In the genomic region with DNA sequence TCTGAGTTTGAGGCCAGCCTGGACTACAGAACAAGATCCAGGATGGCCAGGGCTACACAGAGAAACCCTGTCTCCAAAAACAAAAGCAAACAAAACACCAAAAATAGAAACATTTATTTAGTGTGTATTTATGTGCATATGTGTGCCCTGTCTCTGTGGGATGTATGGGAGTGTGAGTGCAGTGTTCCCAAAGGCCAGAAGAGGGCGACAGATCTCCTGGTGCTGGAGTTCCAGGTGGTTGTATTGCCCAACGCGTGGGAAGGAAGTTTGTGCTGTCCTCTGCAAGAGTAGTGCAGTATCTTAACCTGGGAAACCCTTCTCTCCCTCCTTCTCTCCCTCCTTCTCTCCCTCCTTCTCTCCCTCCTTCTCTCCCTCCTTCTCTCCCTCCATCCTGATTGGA, we compare ENCODE assay signal across 11 mouse cellular contexts. TPM values are rescaled to one million over a fixed set of nuclear protein-coding genes. Genes with fewer than 3 reads are reported as not detected.
A peak's percentile ranks its signal among the peaks of the same experiment; 100 is the strongest.
DNase-seq lines count a peak whose midpoint lies in the region; ATAC-seq and TF ChIP-seq lines count a peak whose summit lies in the region.
"Had no signal": no experiment of that assay in that cellular context is flagged by ENCODE, and none has a peak within 500 bp of the region (broad histone marks: within the 10 kb centered on the region; RNA-seq: fewer than 3 reads in every experiment).

No protein-coding gene starts in this region.

- no peak for TF ChIP-seq POLR2A in brain, embryonic 14.5 days (IDR thresholded peaks at IDR 0.05; ENCODE audit: borderline replicate concordance, extremely low read depth, insufficient read depth, insufficient read length, poor library complexity, severe bottlenecking)

- H3K4me1 ChIP-seq in lung, embryonic 14.5 days (ENCODE audit: insufficient read depth) = no peaks in the 10 kb centered on the region
- H3K4me1 ChIP-seq in midbrain, embryonic 11.5 days (ENCODE audit: control insufficient read depth, insufficient read depth, low read length) = no peaks in the 10 kb centered on the region
- H3K4me1 ChIP-seq: embryonic facial prominence, embryonic 13.5 days; limb, embryonic 15.5 days had no signal

- no peaks in the 10 kb centered on the region for H3K27me3 ChIP-seq in lung, embryonic 14.5 days (ENCODE audit: insufficient read depth, low read length)
- H3K27me3 ChIP-seq in splenic B cell, adult 2 months (ENCODE audit: control insufficient read depth, insufficient read depth, low read length, poor library complexity, severe bottlenecking) = no peaks in the 10 kb centered on the region
- H3K27me3 ChIP-seq in midbrain, embryonic 11.5 days (ENCODE audit: control insufficient read depth, insufficient read depth, low read length) = no peaks in the 10 kb centered on the region
- H3K27me3 ChIP-seq: embryonic facial prominence, embryonic 13.5 days; limb, embryonic 15.5 days had no signal

- no peak for ATAC-seq in lung, embryonic 14.5 days (ENCODE audit: insufficient read depth)
- ATAC-seq in midbrain, embryonic 11.5 days (ENCODE audit: low FRiP score) = no peak

- peak; percentile 17 for DNase-seq in embryo, embryonic 10.5 days (ENCODE audit: low spot score)
- no peak for DNase-seq in embryo, embryonic 9.5 days (ENCODE audit: extremely low spot score)
- peak; percentile 37 for DNase-seq in lung, embryonic 14.5 days
- no peak for DNase-seq in lung, postnatal 25 days (ENCODE audit: low spot score)
- no peak for DNase-seq in brain, embryonic 14.5 days (ENCODE audit: low read depth)
- DNase-seq in splenic B cell, adult 2 months (ENCODE audit: low read depth, low spot score) = peak; percentile 46
- no peak for DNase-seq in adrenal gland, adult (ENCODE audit: inconsistent age in 2 of 2, low spot score in 1 of 2)
- no peak for DNase-seq in midbrain, embryonic 11.5 days (ENCODE audit: low spot score, missing footprints)
- DNase-seq: heart, postnatal 4 days had no signal

- no peak overlapping the region for H3K4me3 ChIP-seq in lung, embryonic 14.5 days (ENCODE audit: low read depth, low read length)
- no peak overlapping the region for H3K4me3 ChIP-seq in midbrain, embryonic 11.5 days (ENCODE audit: low read depth, low read length)
- H3K4me3 ChIP-seq: embryonic facial prominence, embryonic 13.5 days; limb, embryonic 15.5 days had no signal

- no peak overlapping the region for H3K4me2 ChIP-seq in lung, embryonic 14.5 days
- H3K4me2 ChIP-seq in midbrain, embryonic 11.5 days = no peak overlapping the region
- H3K4me2 ChIP-seq: embryonic facial prominence, embryonic 13.5 days; limb, embryonic 15.5 days had no signal

- 38% methylated on average over 3 of the region's 3 CpGs for WGBS in lung, embryonic 14.5 days
- WGBS in midbrain, embryonic 11.5 days = 39% methylated on average over 3 of the region's 3 CpGs

- H3K9me3 ChIP-seq in lung, embryonic 14.5 days (ENCODE audit: low read depth, low read length) = no peaks in the 10 kb centered on the region
- H3K9me3 ChIP-seq in midbrain, embryonic 11.5 days (ENCODE audit: control insufficient read depth, low read length) = no peaks in the 10 kb centered on the region
- H3K9me3 ChIP-seq: embryonic facial prominence, embryonic 13.5 days; limb, embryonic 15.5 days had no signal

- peak; percentile 54 for TF ChIP-seq CTCF in lung, embryonic 14.5 days (IDR thresholded peaks at IDR 0.05; ENCODE audit: low read depth)
- TF ChIP-seq CTCF in brain, embryonic 14.5 days (IDR thresholded peaks at IDR 0.05; ENCODE audit: borderline replicate concordance, extremely low read depth, insufficient read depth, insufficient read length) = peak; percentile 47; the same call in 1 of the 2 replicates

- no peak overlapping the region for H3K9ac ChIP-seq in lung, embryonic 14.5 days
- H3K9ac ChIP-seq in midbrain, embryonic 11.5 days (ENCODE audit: low read length) = no peak overlapping the region
- H3K9ac ChIP-seq: embryonic facial prominence, embryonic 13.5 days; limb, embryonic 15.5 days had no signal

- no peaks in the 10 kb centered on the region for H3K36me3 ChIP-seq in lung, embryonic 14.5 days (ENCODE audit: insufficient read depth)
- no peaks in the 10 kb centered on the region for H3K36me3 ChIP-seq in splenic B cell, adult 2 months (ENCODE audit: control insufficient read depth, insufficient read depth, low read length, poor library complexity, severe bottlenecking)
- H3K36me3 ChIP-seq in midbrain, embryonic 11.5 days (ENCODE audit: control insufficient read depth, insufficient read depth, low read length) = peaks cover 2% of the 10 kb centered on the region; the same call in 1 of the 2 replicates
- H3K36me3 ChIP-seq: embryonic facial prominence, embryonic 13.5 days; limb, embryonic 15.5 days had no signal

- no peak overlapping the region for H3K27ac ChIP-seq in lung, embryonic 14.5 days (ENCODE audit: low read depth)
- H3K27ac ChIP-seq in midbrain, embryonic 11.5 days (ENCODE audit: low read depth, low read length) = no peak overlapping the region
- H3K27ac ChIP-seq: embryonic facial prominence, embryonic 13.5 days; limb, embryonic 15.5 days had no signal

RNA-seq across cellular contexts. Expression of a gene that starts 17.6 kb away (rescaled TPM):
- polyA plus RNA-seq in lung, embryonic 14.5 days (2014; fragmentation: Nextera tagmentation; extraction: Ambion mirVana) = 7.1 and 9.4 TPM in 2 replicates
- polyA plus RNA-seq in brain, embryonic 14.5 days (2012; rRNA removed) = 38.6 and 43.6 TPM in 2 replicates
- polyA plus RNA-seq in midbrain, embryonic 11.5 days (2014; fragmentation: Nextera tagmentation; extraction: Ambion mirVana) = 33.9 and 39.1 TPM in 2 replicates

RNA-seq across cellular contexts. Expression of a gene that starts 27.7 kb away (rescaled TPM):
- polyA plus RNA-seq in lung, embryonic 14.5 days (2014; fragmentation: Nextera tagmentation; extraction: Ambion mirVana) = 0.74 and 1.0 TPM in 2 replicates
- 7.2 and 8.0 TPM in 2 replicates for polyA plus RNA-seq in brain, embryonic 14.5 days (2012; rRNA removed)
- polyA plus RNA-seq in midbrain, embryonic 11.5 days (2014; fragmentation: Nextera tagmentation; extraction: Ambion mirVana) = 0.72 and 1.2 TPM in 2 replicates

RNA-seq across cellular contexts. Expression of a gene that starts 37.6 kb away (rescaled TPM):
- 0.25 and 0.31 TPM in 2 replicates for polyA plus RNA-seq in lung, embryonic 14.5 days (2014; fragmentation: Nextera tagmentation; extraction: Ambion mirVana)
- polyA plus RNA-seq in brain, embryonic 14.5 days (2012; rRNA removed) = 5.0 and 5.6 TPM in 2 replicates
- polyA plus RNA-seq in midbrain, embryonic 11.5 days (2014; fragmentation: Nextera tagmentation; extraction: Ambion mirVana) = 0.31 and 0.40 TPM in 2 replicates

RNA-seq across cellular contexts. Expression of a gene that starts 41.4 kb away (rescaled TPM):
- 6.7 and 8.8 TPM in 2 replicates for polyA plus RNA-seq in lung, embryonic 14.5 days (2014; fragmentation: Nextera tagmentation; extraction: Ambion mirVana)
- 72.5 and 80.2 TPM in 2 replicates for polyA plus RNA-seq in brain, embryonic 14.5 days (2012; rRNA removed)
- 7.8 TPM in 2 replicates for polyA plus RNA-seq in midbrain, embryonic 11.5 days (2014; fragmentation: Nextera tagmentation; extraction: Ambion mirVana)

RNA-seq across cellular contexts. Expression of a gene that starts 52.1 kb away (rescaled TPM):
- polyA plus RNA-seq in lung, embryonic 14.5 days (2014; fragmentation: Nextera tagmentation; extraction: Ambion mirVana) = 3.8 and 4.3 TPM in 2 replicates
- 0.37 and 0.53 TPM in 2 replicates for polyA plus RNA-seq in brain, embryonic 14.5 days (2012; rRNA removed)
- 3.4 and 4.0 TPM in 2 replicates for polyA plus RNA-seq in midbrain, embryonic 11.5 days (2014; fragmentation: Nextera tagmentation; extraction: Ambion mirVana)

Comparison
In these comparisons a context has a peak if more than half of its experiments do, and no peak if none do; other contexts are left out.
1. DNase-seq: peak in embryo, embryonic 10.5 days (single experiment), lung, embryonic 14.5 days (single experiment) and splenic B cell, adult 2 months (single experiment); none in embryo, embryonic 9.5 days (single experiment), lung, postnatal 25 days (single experiment), brain, embryonic 14.5 days (single experiment), adrenal gland, adult (0 of 2) and midbrain, embryonic 11.5 days (single experiment).